Mouse (Mus musculus) ES-E14 (cell line): ENCODE measurements around the gene Il3.

Experiments
- CHD2 ChIP-seq: IDR thresholded peaks from 2 replicates; pipeline ENCODE4 v1.6.1; 2014; ENCODE audit warnings: mild to moderate bottlenecking, low read depth, low read length, inconsistent platforms
- HCFC1 ChIP-seq: IDR thresholded peaks from 2 replicates; pipeline ENCODE4 v1.6.1; 2012; ENCODE audit warnings: low read length, inconsistent platforms, borderline replicate concordance; ENCODE audit not compliant: insufficient read depth
- MAFK ChIP-seq: IDR thresholded peaks from 2 replicates; pipeline ENCODE4 v1.6.1; 2014; ENCODE audit warnings: mild to moderate bottlenecking, low read depth, low read length, inconsistent platforms; ENCODE audit not compliant: insufficient read depth
- ZC3H11A ChIP-seq: IDR thresholded peaks from 2 replicates; pipeline ENCODE4 v1.6.1; 2012; ENCODE audit warnings: low read depth, mild to moderate bottlenecking, inconsistent platforms, low read length, borderline replicate concordance
- ZNF384 ChIP-seq: IDR thresholded peaks from 2 replicates; pipeline ENCODE4 v1.6.1; 2012; ENCODE audit warnings: low read depth, low read length, inconsistent platforms

DNA sequence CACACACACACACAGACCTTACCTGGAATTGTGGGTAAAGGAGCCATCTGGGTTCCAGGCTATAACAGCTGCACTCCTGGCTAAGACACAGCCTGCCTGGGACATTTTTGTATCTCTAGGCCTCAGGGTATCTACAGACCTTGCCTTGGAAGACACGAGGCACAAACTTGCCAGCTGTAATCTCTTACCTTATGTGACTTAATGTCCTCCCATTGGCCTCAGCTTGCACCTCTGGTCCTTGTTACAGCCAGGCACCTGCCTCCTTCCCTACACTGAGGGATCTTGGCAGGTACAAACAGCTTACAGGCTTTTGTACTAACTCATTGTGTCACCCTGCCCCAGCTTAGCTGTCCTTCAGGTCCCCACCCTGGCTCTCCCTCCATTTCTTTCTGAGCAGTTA is 45.5 kb upstream of the Il3 start:
- TF ChIP-seq HCFC1 = no peak
- no peak for TF ChIP-seq MAFK
- TF ChIP-seq CHD2 = no peak
- no peak for TF ChIP-seq ZNF384
- TF ChIP-seq ZC3H11A = no peak
